Mouse (Mus musculus): Measurements from ENCODE around the gene Nphp3. TPM values are rescaled to one million over a fixed set of nuclear protein-coding genes. Genes with fewer than 3 reads are reported as not detected.

Nphp3 gene
- polyA plus RNA-seq, 1 experiment from 2014 or later: 1.00 TPM

GRCm38 (mm10) chr9:104088555-104088954, 86.2 kb downstream of the Nphp3 start:
- no peaks in the 10 kb centered on the region for H3K4me1 ChIP-seq (ENCODE audit: insufficient read depth)
- ATAC-seq (no peak), DNase-seq (no peak)
- no peak overlapping the region for H3K9ac ChIP-seq (replicated peaks)
- no peak overlapping the region for H3K4me2 ChIP-seq (ENCODE audit: low read depth, low read length)
- H3K36me3 ChIP-seq (replicated peaks; ENCODE audit: insufficient read depth, low read length): peaks cover 21% of the 10 kb centered on the region
- TF ChIP-seq EP300 (IDR thresholded peaks at IDR 0.05; ENCODE audit: low read depth) (no peak), CTCF (IDR thresholded peaks at IDR 0.05; ENCODE audit: low read depth) (no peak)
- 72% methylated on average over 8 of the region's 8 CpGs for WGBS (ENCODE audit: insufficient replicate concordance)
- no peak overlapping the region for H3K27ac ChIP-seq (ENCODE audit: low read depth)
- no peaks in the 10 kb centered on the region for H3K27me3 ChIP-seq (ENCODE audit: insufficient read depth, low read length)
- H3K4me3 ChIP-seq (ENCODE audit: low read depth, low read length): no peak overlapping the region
- H3K9me3 ChIP-seq (ENCODE audit: low read length): no peaks in the 10 kb centered on the region

- no peak overlapping the region for H3K4me2 ChIP-seq (ENCODE audit: low read depth, low read length)
- H3K4me3 ChIP-seq (ENCODE audit: low read depth, low read length): no peak overlapping the region
- 92% methylated on average over 5 of the region's 5 CpGs for WGBS (ENCODE audit: insufficient replicate concordance)
- H3K27ac ChIP-seq (ENCODE audit: low read depth): no peak overlapping the region
- ATAC-seq: no peak
- TF ChIP-seq EP300 (IDR thresholded peaks at IDR 0.05; ENCODE audit: low read depth) (no peak), CTCF (IDR thresholded peaks at IDR 0.05; ENCODE audit: low read depth) (no peak)
- peaks cover 15% of the 10 kb centered on the region; the same call in 1 of the 2 replicates for H3K36me3 ChIP-seq (replicated peaks; ENCODE audit: insufficient read depth, low read length)
- no peaks in the 10 kb centered on the region for H3K4me1 ChIP-seq (ENCODE audit: insufficient read depth)
- no peaks in the 10 kb centered on the region for H3K27me3 ChIP-seq (ENCODE audit: insufficient read depth, low read length)
- DNase-seq: no peak
- H3K9me3 ChIP-seq (ENCODE audit: low read length): no peaks in the 10 kb centered on the region
- no peak overlapping the region for H3K9ac ChIP-seq (replicated peaks)
Measured at GRCm38 (mm10) chr9:104092945-104093344, 90.6 kb downstream of the Nphp3 start.

Other genes starting within 250 kb of the Nphp3 start
- gene Tmem108, start 240.7 kb upstream of the Nphp3 start, polyA plus RNA-seq (2015; fragmentation: Nextera tagmentation; extraction: Ambion mirVana): 1.1 and 1.2 TPM in 2 replicates
- gene Gm28305, start 38.1 kb downstream of the Nphp3 start, polyA plus RNA-seq (2015; fragmentation: Nextera tagmentation; extraction: Ambion mirVana): not detected in 2 replicates
- 15.1 and 15.4 TPM in 2 replicates for gene Uba5, start 60.6 kb downstream of the Nphp3 start, polyA plus RNA-seq (2015; fragmentation: Nextera tagmentation; extraction: Ambion mirVana)
- 103 and 105 TPM in 2 replicates for gene Acad11, start 60.8 kb downstream of the Nphp3 start, polyA plus RNA-seq (2015; fragmentation: Nextera tagmentation; extraction: Ambion mirVana)
- 0.89 and 0.97 TPM in 2 replicates for gene Ackr4, start 124.4 kb downstream of the Nphp3 start, polyA plus RNA-seq (2015; fragmentation: Nextera tagmentation; extraction: Ambion mirVana)